Mouse (Mus musculus) gastrocnemius, postnatal 4 days (tissue): ENCODE results near the gene Cnpy3. TPM values are rescaled to one million over a fixed set of nuclear protein-coding genes. Genes with fewer than 3 reads are reported as not detected.
"Not testable (repeated sequence)": the region's sequence is repeated elsewhere in the genome, so short reads cannot be mapped to it uniquely, and the experiment has no call there.

Source experiments
- DNase-seq, 2 experiments: peaks; one replicate each; pipeline ENCODE4 v3.0.0; 2021 to 2022; ENCODE audit warnings: low spot score in 2 of 2, mixed read lengths in 2 of 2
- total RNA-seq, 2 experiments: library from RNA; stranded (reverse); gene quantifications; 2 replicates each; pipeline ENCODE4 v1.2.3; 2021

The Cnpy3 gene
- total RNA-seq, 2 experiments from 2014 or later, result 26.4 to 27.8 TPM

DNA sequence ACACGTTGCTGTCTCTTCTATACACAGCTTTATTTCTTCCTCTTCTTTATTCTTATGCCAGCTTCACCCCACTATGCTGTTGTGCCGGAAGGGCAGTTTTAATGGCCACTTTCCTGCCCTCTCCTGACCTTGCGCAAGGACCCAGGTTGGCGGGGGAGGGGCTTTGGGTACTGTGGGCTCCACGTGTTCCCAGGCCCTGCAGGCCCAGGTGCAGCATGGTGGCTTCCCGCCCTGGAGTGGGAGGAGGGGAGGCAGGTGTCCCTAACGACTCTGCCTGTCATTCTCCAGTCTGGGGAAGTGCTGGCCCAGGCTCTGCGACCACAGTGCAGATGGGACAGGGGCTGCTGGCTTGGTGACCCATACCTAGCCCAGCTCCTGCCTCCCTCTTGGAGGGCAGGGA lies 15.9 kb upstream of the Cnpy3 start:
- no peak for DNase-seq

DNA sequence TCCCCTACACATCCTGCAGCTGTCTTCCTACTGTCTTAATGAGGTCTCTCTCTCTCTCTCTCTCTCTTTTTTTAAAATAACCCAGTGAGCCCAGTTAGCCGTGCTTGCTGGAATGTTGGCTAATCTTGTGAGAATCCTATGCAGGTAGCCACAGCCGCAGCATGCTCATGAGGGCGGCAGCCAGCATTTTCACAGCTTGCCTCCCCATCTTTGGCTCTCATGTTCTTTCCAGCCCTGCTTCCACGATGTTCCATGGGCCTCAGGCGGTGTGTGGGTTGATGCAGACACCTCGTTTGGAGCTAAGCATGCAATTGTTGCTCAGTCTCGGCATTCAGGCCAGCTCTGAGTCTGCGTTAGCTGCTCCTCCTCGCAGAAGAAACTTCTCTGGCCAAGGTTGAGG lies 12.9 kb upstream of the Cnpy3 start:
- not testable (repeated sequence) for DNase-seq

DNA sequence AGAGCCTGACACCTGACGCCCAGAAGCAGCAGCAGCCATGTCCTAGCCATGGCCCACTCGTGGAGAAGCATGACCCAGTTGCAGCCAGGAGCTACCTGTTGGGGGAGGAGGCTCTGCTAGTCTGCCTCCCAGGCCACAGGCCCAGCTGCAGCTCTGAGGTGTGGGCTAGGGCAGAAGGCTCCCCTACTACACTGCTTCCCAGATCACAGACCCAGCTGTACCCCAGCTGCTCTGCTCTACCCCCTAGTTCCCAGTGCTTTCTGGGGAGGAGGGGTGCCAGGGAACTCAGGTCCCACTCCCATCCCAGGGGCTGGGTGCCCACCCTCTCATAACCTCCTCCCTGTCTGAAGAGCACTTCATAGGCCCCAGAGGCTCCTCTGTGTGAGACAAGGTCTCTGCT lies 11.5 kb upstream of the Cnpy3 start, which contains the start of gene Ptcra:
Ptcra (minus strand) TSS at position 169 of the 400 bp plus-strand sequence.
- no peak for DNase-seq

DNA sequence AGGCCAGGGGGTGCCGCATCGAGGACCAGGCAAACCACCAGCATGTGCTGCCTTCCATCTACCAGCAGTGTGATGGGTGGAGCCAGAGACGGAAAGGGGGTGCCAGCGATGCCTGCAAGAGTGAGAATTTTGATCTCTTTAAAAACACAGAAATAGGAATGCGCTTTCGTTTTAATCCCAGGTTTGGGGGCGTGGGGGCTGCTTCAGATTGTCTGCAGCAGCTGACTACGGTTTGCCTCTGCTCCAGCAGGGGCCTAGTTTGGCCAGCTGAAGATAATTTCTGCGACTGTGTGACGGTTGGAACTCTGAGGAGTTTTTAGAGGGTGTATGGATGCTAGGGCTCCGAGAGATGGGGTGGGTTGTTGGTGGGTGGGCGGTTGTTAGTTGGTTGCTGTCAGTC lies 6.7 kb upstream of the Cnpy3 start:
- DNase-seq, result no peak

DNA sequence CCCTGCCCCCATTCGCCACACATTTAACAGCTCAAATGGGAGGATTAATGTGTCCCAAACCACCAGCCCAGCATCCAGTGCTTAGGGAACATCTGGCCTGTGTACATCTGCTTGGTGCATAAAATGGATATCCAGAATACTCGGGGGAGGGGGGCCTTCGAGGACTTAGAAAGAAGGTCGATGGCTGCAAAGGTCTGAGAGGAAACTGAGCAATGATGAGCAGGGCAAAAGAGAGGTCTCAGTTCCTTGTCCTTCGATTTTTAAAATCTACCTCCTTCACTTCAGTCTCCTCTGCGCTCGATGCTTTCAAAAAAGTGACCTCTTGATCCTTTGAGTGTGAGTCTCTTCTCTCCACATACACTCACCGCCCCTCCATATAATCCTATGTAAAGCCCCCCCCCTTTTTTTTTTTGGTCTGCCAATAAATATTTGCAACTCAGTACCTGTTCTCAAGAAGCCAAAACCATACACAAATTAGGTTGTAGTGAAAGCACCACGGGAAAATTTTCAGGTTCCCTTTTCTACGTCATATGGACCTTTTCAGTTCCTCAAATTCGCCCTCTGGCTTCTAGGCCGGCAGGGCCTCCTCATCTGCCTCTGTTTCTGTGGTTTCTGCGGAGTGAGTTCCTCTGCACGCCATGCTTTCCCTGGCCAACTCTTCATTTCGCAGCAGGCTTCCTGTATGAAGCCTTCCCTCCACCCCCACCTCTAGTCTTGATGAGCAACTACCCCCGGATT lies 789 bp downstream of the Cnpy3 start:
- DNase-seq, result no peak

DNA sequence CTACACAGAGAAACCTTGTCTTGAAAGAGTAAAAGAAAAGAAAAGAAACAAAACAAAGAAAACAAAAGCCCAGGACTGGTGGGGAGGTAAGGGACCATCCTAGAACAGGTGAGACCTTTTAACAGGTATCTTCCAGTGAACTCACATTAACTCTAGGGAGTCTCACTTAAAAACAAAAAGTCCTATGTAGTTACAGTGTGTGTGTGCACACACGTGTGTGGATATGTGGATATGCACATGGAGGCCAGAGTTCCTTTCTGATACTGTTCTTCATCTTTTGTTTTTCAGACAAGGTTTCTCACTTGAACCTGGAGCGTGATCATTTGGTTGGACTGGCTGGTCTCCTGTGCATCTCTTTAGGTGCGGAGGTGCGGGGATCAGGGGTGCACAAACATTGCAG lies 1.4 kb downstream of the Cnpy3 start:
- no peak for DNase-seq

DNA sequence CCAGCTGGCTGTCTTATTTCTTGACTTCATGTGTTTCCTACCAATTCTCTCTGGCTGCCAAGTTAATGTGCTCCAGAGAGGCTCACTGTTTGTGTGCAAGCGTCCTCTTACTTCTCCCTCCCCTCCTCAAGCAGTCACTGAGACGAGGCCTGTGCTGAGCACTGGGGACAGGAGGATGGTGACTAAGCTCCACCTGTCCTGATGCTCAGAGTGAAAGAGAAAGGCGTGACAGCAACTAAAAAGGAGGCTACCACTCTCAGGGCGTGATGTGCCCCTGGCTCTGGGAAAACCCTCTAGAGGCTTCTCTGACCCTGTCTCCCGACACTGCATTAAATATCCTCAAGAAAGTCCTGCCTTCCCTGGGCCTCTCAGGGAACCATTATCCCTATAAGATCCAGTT lies 2.7 kb downstream of the Cnpy3 start:
- no peak for DNase-seq

DNA sequence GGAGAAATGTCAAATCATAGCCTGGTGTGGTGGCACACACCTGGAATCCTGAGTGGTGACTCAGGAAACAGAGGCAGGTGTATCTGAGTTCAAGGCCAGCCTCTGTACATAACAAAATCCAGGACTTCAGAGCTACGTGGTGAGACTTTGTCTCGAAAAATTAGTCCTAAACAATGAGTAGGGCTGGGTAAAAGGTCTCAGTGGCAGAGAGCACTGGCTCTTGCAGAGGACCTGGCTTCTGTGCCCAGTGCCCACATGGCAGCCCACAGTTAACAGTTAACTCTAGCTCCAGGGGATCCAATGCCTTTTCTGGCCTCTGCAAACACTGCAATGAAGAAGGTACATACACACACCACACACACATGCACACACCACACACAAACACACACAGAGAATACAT lies 4.2 kb downstream of the Cnpy3 start:
- no peak for DNase-seq

DNA sequence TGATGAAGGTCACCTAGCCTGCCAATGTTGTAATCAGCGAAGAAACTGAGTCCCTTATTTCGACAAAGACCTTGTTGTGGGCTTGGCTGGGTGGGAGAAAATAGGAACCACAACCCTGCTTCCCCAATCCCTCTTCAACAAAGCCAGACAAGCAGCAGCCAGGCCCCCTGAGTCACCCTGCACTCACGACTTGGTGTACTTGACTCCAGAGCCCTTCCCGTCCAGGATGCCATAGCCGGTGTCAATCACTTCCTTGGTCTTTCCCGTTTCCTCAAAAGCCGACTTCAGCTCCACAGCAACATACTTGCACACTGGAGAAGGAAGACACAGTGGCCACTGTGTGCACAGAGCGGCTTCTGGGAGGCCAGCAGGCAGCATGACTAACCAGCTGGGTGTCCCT lies 4.8 kb downstream of the Cnpy3 start:
- no peak for DNase-seq

DNA sequence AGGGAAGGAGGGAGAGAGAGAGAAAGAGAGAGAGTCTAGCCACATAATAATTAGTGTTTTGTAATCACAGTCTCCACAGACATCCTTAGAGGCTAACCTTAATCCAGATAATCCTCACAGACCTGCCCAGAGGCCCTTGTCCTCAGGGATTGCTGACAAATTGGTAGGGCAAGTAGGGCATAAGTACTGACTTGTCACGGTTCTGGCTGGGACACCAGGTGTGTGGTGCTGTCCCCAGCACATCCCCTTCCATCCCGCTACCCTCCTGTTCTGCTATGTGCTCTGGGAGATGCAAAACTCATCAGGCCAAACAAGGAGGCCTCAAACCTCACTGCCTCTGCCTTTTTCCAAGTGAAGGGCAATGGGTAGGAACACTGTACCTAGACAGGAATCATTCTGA lies 6.5 kb downstream of the Cnpy3 start:
- no peak for DNase-seq

DNA sequence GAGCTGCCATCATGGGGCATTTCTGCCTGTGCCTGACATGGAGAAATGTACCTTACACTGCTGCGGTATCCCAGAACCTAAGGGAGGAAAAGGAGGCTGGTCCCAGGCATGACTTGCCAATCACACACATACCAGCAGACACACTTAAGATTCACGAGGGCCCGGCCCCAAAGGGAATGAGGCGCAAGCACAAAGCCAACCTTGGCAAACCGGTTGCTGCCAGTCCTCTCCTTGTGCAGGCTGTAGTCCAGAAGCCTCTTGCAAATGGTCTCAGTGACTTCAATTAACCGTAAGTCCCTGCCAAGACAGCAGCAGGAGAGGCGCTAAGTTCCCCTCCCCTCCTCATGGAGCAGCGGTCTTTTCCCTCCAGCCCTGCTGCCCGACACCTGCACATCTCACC lies 9.0 kb downstream of the Cnpy3 start:
- DNase-seq, result no peak

DNA sequence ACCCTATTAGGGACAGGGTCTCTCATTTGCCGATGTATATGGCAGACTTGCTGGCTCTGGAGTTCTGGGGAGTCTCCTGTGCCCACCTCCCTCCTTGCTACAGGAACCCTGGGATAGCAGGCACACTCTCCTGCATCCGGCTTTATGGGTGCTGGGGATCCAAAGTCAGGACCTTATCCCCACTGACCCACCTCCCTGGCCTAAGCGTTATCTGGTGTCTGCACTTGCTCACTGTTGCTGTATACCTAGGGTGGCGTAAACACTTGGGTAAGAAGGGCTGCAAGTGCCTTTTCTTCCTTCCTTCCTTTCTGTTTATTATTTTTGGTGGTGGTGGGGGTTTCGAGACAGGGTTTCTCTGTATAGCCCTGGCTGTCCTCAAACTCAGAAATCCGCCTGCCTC lies 10.7 kb downstream of the Cnpy3 start:
- DNase-seq, result no peak

DNA sequence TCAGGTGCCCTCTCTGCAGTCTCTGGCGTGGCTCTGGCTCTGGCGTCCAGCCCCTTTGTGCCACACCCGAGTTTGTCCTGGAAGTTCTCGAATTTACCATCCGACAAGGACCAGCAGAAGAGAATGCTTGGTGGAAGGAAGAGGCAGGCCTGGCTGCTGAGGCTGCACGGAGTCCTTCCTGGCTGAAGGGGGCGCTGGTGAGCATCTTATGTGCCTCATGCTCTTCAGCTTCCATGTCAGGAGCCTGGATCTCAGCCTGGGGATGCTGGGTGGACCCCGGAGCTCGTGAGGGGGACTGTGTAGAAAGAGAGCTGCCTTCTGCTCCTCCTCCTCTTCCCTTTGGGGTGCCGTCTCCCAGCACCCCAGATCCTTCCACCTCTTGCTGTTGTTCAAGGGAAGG lies 15.9 kb downstream of the Cnpy3 start:
- DNase-seq, result no peak

DNA sequence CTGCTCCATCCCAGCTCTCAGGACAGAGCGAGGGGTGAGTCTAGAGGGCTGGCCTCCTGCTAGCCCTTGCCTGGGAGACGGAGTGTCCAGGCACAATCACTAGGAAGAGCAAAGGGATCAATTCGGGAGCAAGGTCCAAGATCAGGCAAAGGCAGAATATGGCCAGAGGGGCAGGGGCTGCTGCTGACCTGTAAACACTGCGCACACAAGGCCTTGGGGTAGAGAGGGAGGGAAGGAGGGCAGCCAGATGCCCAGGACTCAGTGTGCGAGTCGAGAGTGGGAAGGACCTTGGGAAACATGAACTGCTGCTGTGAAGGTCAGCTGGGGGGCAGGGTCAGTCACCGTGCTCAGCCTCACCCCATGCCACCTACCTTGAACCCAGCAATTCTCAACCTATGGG lies 16.7 kb downstream of the Cnpy3 start:
- no peak for DNase-seq

DNA sequence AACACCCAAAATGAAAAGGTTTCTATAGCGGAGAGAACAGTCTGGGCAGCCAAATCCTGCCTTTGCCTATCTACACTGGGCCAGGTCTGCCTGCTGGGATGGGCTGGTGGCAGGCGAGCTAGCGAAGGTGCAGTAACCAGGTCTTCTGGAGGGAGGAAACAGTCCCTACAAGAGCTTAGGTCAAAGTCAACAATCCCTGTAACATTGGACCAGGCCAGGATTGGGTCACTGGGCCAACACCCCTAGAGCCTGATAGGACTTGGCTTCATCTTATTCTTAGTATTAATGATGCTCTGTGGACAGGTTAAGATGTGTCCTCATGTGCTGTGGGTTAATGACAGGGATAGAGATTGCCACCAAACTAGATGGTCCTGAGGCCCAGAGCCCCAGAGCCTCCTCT lies 18.0 kb downstream of the Cnpy3 start:
- DNase-seq, result no peak

DNA sequence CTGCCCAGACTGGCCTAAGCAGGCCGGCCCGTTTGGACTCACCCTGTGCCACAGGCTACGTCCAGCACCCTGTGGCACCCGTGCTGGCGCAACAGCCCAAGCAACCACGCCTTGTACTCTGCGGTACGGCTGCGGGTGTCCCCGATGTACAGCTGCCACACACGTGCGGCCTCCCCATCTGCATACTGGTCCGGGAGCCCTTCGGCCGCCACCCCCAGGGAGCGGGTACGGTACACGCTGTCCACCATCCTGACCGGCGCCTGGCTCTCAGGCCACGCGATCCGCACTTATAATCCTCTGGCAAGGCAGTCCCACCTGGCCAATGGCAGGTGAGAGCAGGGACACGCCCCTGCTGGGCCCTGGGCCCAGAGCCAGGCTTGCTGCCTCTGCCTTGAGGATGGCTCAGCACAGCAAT lies 23.1 kb downstream of the Cnpy3 start, which contains the start of gene Gnmt:
Gnmt (minus strand) TSS at position 265 of the 415 bp plus-strand sequence.
- DNase-seq, result no peak

DNA sequence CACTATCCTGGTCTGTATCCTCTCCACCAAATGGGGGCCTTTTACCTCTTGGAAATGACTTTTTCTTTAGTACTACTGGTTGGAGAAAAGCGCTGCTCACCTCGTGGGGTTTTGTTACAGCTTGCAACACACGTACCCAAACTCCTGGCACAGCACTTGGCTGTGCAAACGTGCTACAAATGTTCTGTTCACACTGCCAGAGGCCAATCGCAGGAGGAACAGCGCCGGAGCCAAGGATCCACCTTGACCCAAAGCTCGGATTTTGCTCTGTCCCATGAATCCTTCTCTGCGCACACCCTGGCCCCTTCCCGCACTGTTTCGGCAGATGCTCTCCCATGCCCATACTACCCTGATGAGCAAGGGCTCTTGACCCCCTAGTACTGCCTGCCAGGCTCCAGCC lies 23.5 kb downstream of the Cnpy3 start:
- DNase-seq, result no peak

DNA sequence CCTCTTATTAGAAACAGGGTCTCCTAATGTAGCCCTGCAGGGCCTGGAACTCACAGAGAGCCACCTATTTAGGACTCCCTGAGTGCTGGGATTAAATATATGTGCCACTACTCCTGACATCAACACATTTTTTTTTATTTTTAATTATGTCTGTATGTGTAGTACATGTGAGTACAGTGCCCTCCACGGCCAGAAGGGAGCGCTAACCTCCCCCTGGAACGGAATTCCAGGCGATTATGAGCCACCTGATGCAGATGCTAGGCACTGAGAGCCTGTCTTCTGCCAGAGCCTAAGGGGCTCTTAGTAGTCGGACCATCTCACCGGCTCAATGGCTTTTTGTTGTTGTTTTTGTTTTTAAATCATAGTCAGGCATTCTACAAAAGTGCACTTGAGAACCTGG lies 24.0 kb downstream of the Cnpy3 start:
- no peak for DNase-seq

DNA sequence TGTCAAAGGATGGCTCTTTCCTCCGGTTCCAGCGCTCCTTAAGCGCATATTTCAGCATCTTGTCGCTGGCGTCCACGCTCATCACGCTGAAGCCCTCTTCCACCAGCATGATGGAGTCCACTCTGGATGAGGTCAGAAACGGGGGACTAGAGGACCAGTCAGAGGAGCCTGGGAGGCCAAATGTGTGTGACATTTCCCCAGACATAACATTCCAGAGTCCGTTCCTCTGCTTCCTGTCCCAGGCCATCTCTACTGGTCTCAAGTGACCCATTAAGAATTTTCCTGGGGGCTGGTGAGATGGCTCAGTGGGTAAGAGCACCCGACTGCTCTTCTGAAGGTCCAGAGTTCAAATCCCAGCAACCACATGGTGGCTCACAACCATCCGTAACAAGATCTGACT lies 24.7 kb downstream of the Cnpy3 start:
- no peak for DNase-seq

DNA sequence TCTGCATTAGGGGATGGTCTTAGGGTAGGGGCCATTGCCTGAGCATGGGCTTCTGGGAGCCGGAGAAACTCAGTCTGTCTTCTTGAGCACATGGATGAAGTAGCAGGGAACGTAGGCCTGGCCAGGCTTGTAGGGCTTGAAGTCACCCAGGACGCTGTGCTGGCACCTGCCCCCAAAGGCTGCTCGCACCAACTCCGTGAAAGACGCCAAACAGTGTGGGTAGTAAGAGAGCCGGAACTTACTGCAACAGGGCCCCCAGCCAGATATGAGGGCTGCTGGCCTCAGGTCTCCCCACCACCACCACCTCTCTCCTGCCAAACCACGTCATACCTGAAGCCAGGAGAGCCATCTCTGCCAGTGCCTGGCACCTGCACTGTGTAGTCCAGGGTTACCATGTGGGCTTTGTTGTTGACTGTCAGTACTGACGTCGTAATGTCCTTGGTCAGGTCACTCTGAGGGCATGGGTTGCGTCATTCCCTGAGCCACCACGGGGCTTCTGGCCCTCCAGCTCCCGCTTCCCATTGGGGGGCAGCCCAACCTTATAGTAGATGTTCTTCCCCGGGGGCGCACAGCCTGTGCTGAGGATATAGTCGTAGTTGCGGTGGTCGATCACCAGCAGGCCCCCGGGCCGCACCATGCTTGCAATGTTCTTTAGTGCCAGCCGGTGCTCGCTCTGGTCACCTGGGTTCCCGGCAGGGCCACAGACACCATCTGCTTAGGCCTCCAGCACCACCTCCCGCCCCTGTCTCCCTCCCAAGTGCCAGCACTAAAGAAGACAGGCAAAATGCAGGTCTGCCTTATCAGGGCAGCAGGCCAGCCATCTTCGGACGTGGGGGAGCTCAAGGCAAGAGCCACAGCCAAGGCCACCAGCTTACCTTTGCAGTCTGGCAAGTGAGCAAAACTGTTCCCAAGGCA lies 26.0 kb downstream of the Cnpy3 start:
- no peak for DNase-seq

DNA sequence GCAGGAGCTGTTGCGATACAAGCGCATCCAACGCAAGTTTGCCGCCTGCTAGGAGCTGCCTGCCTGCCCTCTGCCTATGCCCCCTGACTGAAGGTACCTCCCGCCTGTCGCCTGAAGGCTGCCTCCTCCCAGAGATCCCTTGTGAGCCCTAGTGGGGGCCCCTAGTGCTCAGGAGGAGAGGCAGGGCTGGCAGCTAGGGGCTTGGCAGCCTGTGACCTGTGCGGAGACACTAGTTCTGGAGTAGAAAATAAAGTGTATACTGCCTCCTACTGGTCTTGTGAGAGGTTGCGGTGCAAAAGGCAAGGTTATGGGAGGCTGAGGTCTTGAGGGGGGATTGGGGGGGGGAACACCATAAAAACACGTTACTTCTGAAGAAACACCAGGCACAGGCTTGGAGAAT lies 26.7 kb downstream of the Cnpy3 start:
- DNase-seq, result no peak

DNA sequence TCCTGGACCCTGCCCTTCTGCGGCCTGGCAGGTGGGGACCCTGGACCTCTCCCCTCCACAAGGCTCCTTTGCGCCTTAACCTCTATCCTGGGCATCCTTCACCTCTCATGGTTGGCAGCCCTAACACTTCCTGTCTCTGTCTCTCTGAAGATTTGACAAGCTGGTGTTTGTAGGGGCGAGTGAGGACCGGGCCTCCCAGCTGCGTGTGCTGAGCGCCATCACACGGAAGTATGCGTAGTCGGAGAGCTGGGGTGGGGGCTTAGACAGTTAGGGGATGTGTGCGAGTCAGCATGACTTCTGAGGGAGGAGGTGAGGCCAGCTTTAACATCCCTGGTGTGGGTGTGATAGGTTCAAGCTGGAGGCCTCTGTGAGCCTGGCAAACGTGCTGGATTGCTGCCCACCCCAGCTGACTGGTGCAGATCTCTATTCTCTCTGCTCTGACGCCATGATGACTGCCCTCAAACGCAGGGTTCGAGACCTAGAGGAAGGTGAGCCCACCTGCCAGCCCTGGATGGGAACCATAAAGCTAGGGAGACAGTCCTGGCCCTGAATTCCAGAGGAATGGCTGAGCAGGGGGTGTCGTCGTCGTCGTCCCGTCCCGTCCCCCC lies 27.4 kb downstream of the Cnpy3 start:
- DNase-seq, result no peak
